Mouse (Mus musculus): ENCODE measurements around the gene Smpd3. TPM values are rescaled to one million over a fixed set of nuclear protein-coding genes. Genes with fewer than 3 reads are reported as not detected.

Smpd3 gene
- polyA plus RNA-seq, 1 experiment from 2014 or later: 1.7 TPM

DNA sequence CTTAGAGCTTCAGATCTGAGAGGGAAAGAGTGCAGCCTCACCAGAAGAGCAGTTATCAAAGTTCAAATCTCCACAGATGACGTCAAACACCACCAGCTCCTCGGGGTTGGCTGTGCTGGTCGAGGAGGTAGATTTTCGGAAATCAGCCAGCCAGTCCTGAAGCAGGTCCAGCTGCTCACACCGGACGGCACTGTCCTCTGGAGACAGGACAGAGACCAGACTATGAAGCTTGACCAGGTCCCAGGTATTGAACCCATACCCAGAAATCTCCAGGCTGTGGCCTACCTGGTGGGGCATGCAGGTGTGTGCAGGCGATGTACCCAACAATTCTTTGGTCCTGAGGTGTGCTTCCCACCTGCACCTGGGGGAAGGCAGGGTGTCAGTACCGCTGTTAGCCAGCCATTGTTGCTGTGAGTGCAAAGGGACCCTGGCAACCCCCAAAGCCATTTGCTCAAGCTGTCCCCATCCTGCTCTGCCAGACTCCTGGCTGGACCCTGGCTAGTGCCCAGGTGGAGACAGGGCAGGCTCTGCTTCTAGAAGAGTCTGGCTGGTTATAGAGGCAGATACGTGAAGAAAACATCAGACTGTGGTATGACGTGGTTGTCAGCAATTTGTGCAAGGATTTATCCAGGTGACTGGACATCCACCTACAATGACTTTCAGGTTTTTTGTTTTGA lies 78.1 kb downstream of the Smpd3 start:
- Histone ChIP-seq H3K27ac (no peak overlapping the region), H3K9ac (no peak overlapping the region), H3K27me3 (no peaks in the 10 kb centered on the region), H3K4me2 (no peak overlapping the region), H3K4me1 (peaks cover 4% of the 10 kb centered on the region; the same call in 1 of the 2 replicates), H3K4me3 (replicated peaks) (no peak overlapping the region), H3K9me3 (replicated peaks) (no peaks in the 10 kb centered on the region), H3K36me3 (peaks cover 5% of the 10 kb centered on the region; the same call in 1 of the 2 replicates)
- ATAC-seq (replicated peaks; ENCODE audit: low FRiP score): no peak
- 86% methylated on average over 10 of the region's 10 CpGs for WGBS

- Histone ChIP-seq H3K9me3 (replicated peaks) (no peaks in the 10 kb centered on the region), H3K4me3 (replicated peaks) (no peak overlapping the region), H3K9ac (no peak overlapping the region), H3K27me3 (no peaks in the 10 kb centered on the region), H3K4me1 (peaks cover 4% of the 10 kb centered on the region; the same call in 1 of the 2 replicates), H3K36me3 (peaks cover 12% of the 10 kb centered on the region), H3K27ac (no peak overlapping the region), H3K4me2 (no peak overlapping the region)
- no peak for ATAC-seq (replicated peaks; ENCODE audit: low FRiP score)
- 37% methylated on average over 1 of the region's 1 CpGs for WGBS
Observed at GRCm38 (mm10) chr8:106258169-106258568, 79.6 kb downstream of the Smpd3 start.

- no peak for ATAC-seq (replicated peaks; ENCODE audit: low FRiP score)
- Histone ChIP-seq H3K4me1 (no peaks in the 10 kb centered on the region), H3K9ac (no peak overlapping the region), H3K4me3 (replicated peaks) (no peak overlapping the region), H3K4me2 (no peak overlapping the region), H3K27ac (no peak overlapping the region), H3K27me3 (no peaks in the 10 kb centered on the region), H3K36me3 (peaks cover 84% of the 10 kb centered on the region), H3K9me3 (replicated peaks) (no peaks in the 10 kb centered on the region)
- WGBS: 76% methylated on average over 4 of the region's 4 CpGs
Observed at GRCm38 (mm10) chr8:106250186-106250585, 87.6 kb downstream of the Smpd3 start.

DNA sequence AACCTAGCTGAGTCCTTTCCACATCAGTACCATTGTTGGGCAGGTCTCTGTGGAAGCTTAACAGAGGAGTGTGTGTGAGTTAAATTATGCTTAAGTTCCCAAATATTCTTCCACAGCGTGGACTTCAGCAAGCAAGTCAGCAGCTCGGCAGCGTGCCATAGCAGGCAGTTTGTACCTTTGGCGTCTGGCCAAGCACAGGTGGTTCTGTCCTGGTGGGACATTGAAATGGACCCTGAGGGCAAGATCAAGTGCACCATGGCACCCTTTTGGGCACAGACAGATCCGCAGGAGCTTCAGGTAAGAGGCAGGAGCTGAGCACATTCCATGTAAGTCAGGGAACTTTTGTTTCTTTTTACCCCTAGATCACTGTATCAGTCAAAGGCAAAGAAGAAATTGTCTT lies 100.7 kb downstream of the Smpd3 start:
- H3K4me3 ChIP-seq (replicated peaks): no peak overlapping the region
- no peak overlapping the region for H3K4me2 ChIP-seq
- no peaks in the 10 kb centered on the region for H3K27me3 ChIP-seq
- no peak overlapping the region for H3K27ac ChIP-seq
- no peaks in the 10 kb centered on the region for H3K4me1 ChIP-seq
- WGBS: 86% methylated on average over 5 of the region's 5 CpGs
- H3K9ac ChIP-seq: no peak overlapping the region
- H3K9me3 ChIP-seq (replicated peaks): no peaks in the 10 kb centered on the region
- H3K36me3 ChIP-seq: peaks cover 82% of the 10 kb centered on the region
- ATAC-seq (replicated peaks; ENCODE audit: low FRiP score): no peak

DNA sequence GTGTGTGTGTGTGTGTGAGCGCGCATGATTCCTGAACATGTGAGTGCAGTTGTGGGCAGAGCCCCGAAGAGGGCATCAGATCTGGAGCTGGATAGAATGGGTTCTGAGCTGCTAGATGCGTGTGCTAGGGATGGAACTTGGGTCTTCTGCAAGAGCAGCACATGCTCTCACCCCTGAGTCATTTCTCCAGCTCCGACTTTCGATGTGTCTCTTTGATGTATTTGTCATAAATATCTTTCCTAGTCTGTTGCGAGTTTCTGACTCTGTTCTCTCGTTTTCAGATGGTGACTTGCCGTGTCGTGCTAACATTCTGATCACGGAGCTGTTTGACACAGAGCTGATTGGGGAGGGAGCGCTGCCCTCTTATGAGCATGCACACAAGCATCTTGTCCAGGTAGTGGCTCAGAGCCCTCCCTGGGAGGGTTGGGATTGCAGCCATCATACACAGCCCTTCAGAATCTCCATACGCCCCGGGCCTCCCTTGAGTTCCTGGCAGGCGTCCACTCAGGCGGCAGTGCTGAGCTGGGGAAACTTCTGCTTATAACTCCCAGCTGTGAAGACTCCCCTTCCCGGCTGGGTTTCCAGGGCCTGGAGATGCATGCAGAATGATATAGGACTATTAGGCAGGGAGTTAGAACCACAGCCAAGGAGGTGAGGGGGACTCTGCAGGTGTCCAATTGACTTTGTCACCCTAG lies 103.1 kb downstream of the Smpd3 start:
- peaks cover 82% of the 10 kb centered on the region for H3K36me3 ChIP-seq
- no peak overlapping the region for H3K9ac ChIP-seq
- WGBS: 86% methylated on average over 17 of the region's 17 CpGs
- no peaks in the 10 kb centered on the region for H3K9me3 ChIP-seq (replicated peaks)
- ATAC-seq (replicated peaks; ENCODE audit: low FRiP score): no peak
- H3K27ac ChIP-seq: no peak overlapping the region
- no peaks in the 10 kb centered on the region for H3K4me1 ChIP-seq
- no peaks in the 10 kb centered on the region for H3K27me3 ChIP-seq
- H3K4me3 ChIP-seq (replicated peaks): no peak overlapping the region
- no peak overlapping the region for H3K4me2 ChIP-seq

GRCm38 (mm10) chr8:106232751-106233150 lies 105.0 kb downstream of the Smpd3 start:
- H3K4me1 ChIP-seq: no peaks in the 10 kb centered on the region
- 58% methylated on average over 3 of the region's 3 CpGs for WGBS
- H3K4me3 ChIP-seq (replicated peaks): no peak overlapping the region
- H3K27me3 ChIP-seq: no peaks in the 10 kb centered on the region
- ATAC-seq (replicated peaks; ENCODE audit: low FRiP score): no peak
- H3K36me3 ChIP-seq: peaks cover 83% of the 10 kb centered on the region
- H3K9ac ChIP-seq: no peak overlapping the region
- no peak overlapping the region for H3K4me2 ChIP-seq
- H3K27ac ChIP-seq: no peak overlapping the region
- no peaks in the 10 kb centered on the region for H3K9me3 ChIP-seq (replicated peaks)

- H3K4me2 ChIP-seq: no peak overlapping the region
- H3K4me1 ChIP-seq: no peaks in the 10 kb centered on the region
- no peaks in the 10 kb centered on the region for H3K27me3 ChIP-seq
- H3K9me3 ChIP-seq (replicated peaks): no peaks in the 10 kb centered on the region
- no peak overlapping the region for H3K4me3 ChIP-seq (replicated peaks)
- peaks cover 83% of the 10 kb centered on the region for H3K36me3 ChIP-seq
- WGBS: 50% methylated on average over 7 of the region's 7 CpGs
- no peak for ATAC-seq (replicated peaks; ENCODE audit: low FRiP score)
- no peak overlapping the region for H3K9ac ChIP-seq
- H3K27ac ChIP-seq: no peak overlapping the region
Observed at GRCm38 (mm10) chr8:106231536-106231935, 106.3 kb downstream of the Smpd3 start.

GRCm38 (mm10) chr8:106226589-106226988 lies 111.2 kb downstream of the Smpd3 start:
- WGBS: 46% methylated on average over 9 of the region's 9 CpGs
- Histone ChIP-seq H3K4me3 (replicated peaks) (no peak overlapping the region), H3K4me2 (no peak overlapping the region), H3K9me3 (replicated peaks) (no peaks in the 10 kb centered on the region), H3K27me3 (no peaks in the 10 kb centered on the region), H3K4me1 (no peaks in the 10 kb centered on the region), H3K27ac (no peak overlapping the region), H3K36me3 (peaks cover 86% of the 10 kb centered on the region), H3K9ac (no peak overlapping the region)
- no peak for ATAC-seq (replicated peaks; ENCODE audit: low FRiP score)

GRCm38 (mm10) chr8:106219620-106220019 lies 118.2 kb downstream of the Smpd3 start:
- Histone ChIP-seq H3K4me1 (no peaks in the 10 kb centered on the region), H3K9ac (no peak overlapping the region), H3K9me3 (replicated peaks) (no peaks in the 10 kb centered on the region), H3K36me3 (peaks cover 94% of the 10 kb centered on the region), H3K4me3 (replicated peaks) (no peak overlapping the region), H3K27me3 (no peaks in the 10 kb centered on the region), H3K4me2 (no peak overlapping the region), H3K27ac (no peak overlapping the region)
- WGBS: 94% methylated on average over 3 of the region's 3 CpGs
- no peak for ATAC-seq (replicated peaks; ENCODE audit: low FRiP score)

DNA sequence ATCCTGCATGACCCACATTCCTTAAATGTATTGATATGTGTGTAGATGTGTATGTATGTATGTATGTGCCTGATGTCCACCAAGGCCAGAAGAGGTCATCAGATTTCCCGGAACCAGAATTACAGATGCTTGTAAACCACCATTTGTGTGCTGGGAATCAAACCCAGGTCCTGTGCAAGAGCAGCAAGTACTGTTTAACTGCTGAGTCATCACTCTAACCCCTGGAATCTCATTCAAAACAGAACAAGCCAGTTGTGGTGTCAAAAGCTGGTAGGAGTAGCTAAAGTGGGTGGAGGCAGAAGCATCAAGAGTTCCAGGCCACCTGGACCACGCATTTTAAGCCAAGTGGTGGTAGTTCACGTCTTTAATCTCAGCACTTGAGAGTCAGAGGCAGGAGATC lies 123.8 kb downstream of the Smpd3 start:
- 88% methylated on average over 3 of the region's 3 CpGs for WGBS
- H3K4me2 ChIP-seq: no peak overlapping the region
- no peak for ATAC-seq (replicated peaks; ENCODE audit: low FRiP score)

DNA sequence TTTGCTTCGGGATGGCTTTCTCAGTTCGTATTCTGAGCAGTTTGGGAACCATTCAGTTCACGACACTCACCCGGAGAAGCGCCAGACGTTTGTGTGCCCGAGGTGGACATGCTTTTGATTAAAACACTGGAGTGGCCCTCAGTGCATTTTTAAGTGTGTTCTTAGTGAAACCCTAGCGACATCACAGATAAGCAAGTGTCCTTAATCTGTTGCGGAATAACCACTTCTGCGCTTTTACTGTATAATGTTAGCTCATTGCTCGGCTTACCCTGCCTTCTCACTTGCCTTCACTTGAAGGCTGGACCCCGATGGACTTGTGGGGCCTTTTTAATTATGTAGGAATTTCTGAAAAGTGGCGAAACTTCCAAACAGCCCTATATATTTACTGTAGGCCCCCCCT lies 126.4 kb downstream of the Smpd3 start:
- H3K4me1 ChIP-seq: peaks cover 14% of the 10 kb centered on the region
- no peaks in the 10 kb centered on the region for H3K9me3 ChIP-seq (replicated peaks)
- no peak for ATAC-seq (replicated peaks; ENCODE audit: low FRiP score)
- no peaks in the 10 kb centered on the region for H3K27me3 ChIP-seq
- peak overlapping the region; percentile 61 for H3K4me2 ChIP-seq
- H3K36me3 ChIP-seq: peaks cover 62% of the 10 kb centered on the region
- H3K27ac ChIP-seq: peak overlapping the region; percentile 97
- H3K9ac ChIP-seq: peak overlapping the region; percentile 88
- H3K4me3 ChIP-seq (replicated peaks): peak overlapping the region; percentile 87
- 3% methylated on average over 13 of the region's 13 CpGs for WGBS

More for the DNA sequence above, 123.8 kb downstream of the Smpd3 start:
- H3K4me1 ChIP-seq: peaks cover 14% of the 10 kb centered on the region
- H3K27ac ChIP-seq: no peak overlapping the region
- H3K9ac ChIP-seq: no peak overlapping the region
- peaks cover 63% of the 10 kb centered on the region for H3K36me3 ChIP-seq
- H3K4me3 ChIP-seq (replicated peaks): no peak overlapping the region
- H3K27me3 ChIP-seq: no peaks in the 10 kb centered on the region
- no peaks in the 10 kb centered on the region for H3K9me3 ChIP-seq (replicated peaks)

- peaks cover 14% of the 10 kb centered on the region for H3K4me1 ChIP-seq
- H3K4me3 ChIP-seq (replicated peaks): peak within 1 kb of the TSS; percentile 87
- H3K36me3 ChIP-seq: peaks cover 60% of the 10 kb centered on the region
- no peaks in the 10 kb centered on the region for H3K27me3 ChIP-seq
- H3K9ac ChIP-seq: peak within 1 kb of the TSS; percentile 88
- no peaks in the 10 kb centered on the region for H3K9me3 ChIP-seq (replicated peaks)
- peak within 1 kb of the TSS; percentile 61 for H3K4me2 ChIP-seq
- peak; percentile 99 for ATAC-seq (replicated peaks; ENCODE audit: low FRiP score)
- peak within 1 kb of the TSS; percentile 97 for H3K27ac ChIP-seq
- WGBS: under 1% methylated on average over 52 of the region's 52 CpGs
Observed at GRCm38 (mm10) chr8:106210821-106211345, 126.9 kb downstream of the Smpd3 start, which contains the start of the genes Slc7a6os and Prmt7. Gene Slc7a6os (minus strand): TSS chr8:106210935. Gene Prmt7 (plus strand): TSS chr8:106210936.
